Mouse (Mus musculus) heart, postnatal 0 days (tissue): ENCODE data around the gene Megf9.

Source experiments
- CTCF ChIP-seq: IDR thresholded peaks from 2 replicates; pipeline ENCODE4 v1.5.1; 2016; ENCODE audit warnings: antibody characterized with exemption, control low read depth, low read depth
- EP300 ChIP-seq: IDR thresholded peaks from 2 replicates; pipeline ENCODE4 v1.6.1; 2016; ENCODE audit warnings: antibody characterized with exemption, low read depth

- TF ChIP-seq CTCF, result no peak
- no peak for TF ChIP-seq EP300
These were observed 52.9 kb downstream of the Megf9 start for GRCm38 (mm10) chr4:70481931-70482330.
